Mouse (Mus musculus) lung, postnatal 25 days (tissue): ENCODE measurements at regions not wholly inside any gene's neighbourhood (a gene's known extent, or its start where the extent isn't known, plus 50 kb on each side); places are given as distances from the start of the nearest gene placed in this dataset.

Experiments used
- DNase-seq: peaks from one replicate; pipeline ENCODE4 v3.0.0; 2022; ENCODE audit warnings: low spot score

- DNase-seq = no peak
These were observed 276.2 kb downstream of the Barhl2 start for GRCm38 (mm10) chr5:106181726-106182125.

- DNase-seq = no peak
These were observed 285.8 kb downstream of the Barhl2 start for GRCm38 (mm10) chr5:106172162-106172561.

GRCm38 (mm10) chr5:106170405-106170804, 287.6 kb downstream of the Barhl2 start:
- DNase-seq = no peak

GRCm38 (mm10) chr5:106167556-106167955, 290.4 kb downstream of the Barhl2 start:
- DNase-seq = no peak

- DNase-seq = no peak
These were observed 289.9 kb downstream of the Zfp326 start for GRCm38 (mm10) chr5:106166266-106166665.

GRCm38 (mm10) chr5:106164190-106164589, 287.8 kb downstream of the Zfp326 start:
- no peak for DNase-seq

GRCm38 (mm10) chr5:106162981-106163653, 286.8 kb downstream of the Zfp326 start:
- DNase-seq = no peak

- no peak for DNase-seq
These were observed 262.7 kb downstream of the Zfp326 start for GRCm38 (mm10) chr5:106139109-106139508.

- no peak for DNase-seq
These were observed 246.6 kb downstream of the Zfp326 start for GRCm38 (mm10) chr5:106122928-106123327.

- no peak for DNase-seq
These were observed 243.2 kb downstream of the Zfp326 start for GRCm38 (mm10) chr5:106119584-106119983.

GRCm38 (mm10) chr5:106113186-106113585, 236.8 kb downstream of the Zfp326 start:
- DNase-seq = no peak

GRCm38 (mm10) chr5:106108474-106108971, 232.2 kb downstream of the Zfp326 start:
- no peak for DNase-seq

GRCm38 (mm10) chr5:106102255-106102654, 225.9 kb downstream of the Zfp326 start:
- no peak for DNase-seq

GRCm38 (mm10) chr5:106098887-106099286, 222.5 kb downstream of the Zfp326 start:
- no peak for DNase-seq

GRCm38 (mm10) chr5:106089332-106089731, 213.0 kb downstream of the Zfp326 start:
- DNase-seq = no peak

GRCm38 (mm10) chr5:106088478-106089185, 212.3 kb downstream of the Zfp326 start:
- no peak for DNase-seq

GRCm38 (mm10) chr5:106083786-106084185, 207.4 kb downstream of the Zfp326 start:
- no peak for DNase-seq

- DNase-seq = no peak
These were observed 206.5 kb downstream of the Zfp326 start for GRCm38 (mm10) chr5:106082891-106083290.

- no peak for DNase-seq
These were observed 190.8 kb downstream of the Zfp326 start for GRCm38 (mm10) chr5:106067124-106067551.

- no peak for DNase-seq
These were observed 190.3 kb downstream of the Zfp326 start for GRCm38 (mm10) chr5:106066706-106067105.

GRCm38 (mm10) chr5:106064366-106064765, 188.0 kb downstream of the Zfp326 start:
- DNase-seq = no peak

GRCm38 (mm10) chr5:106062926-106063325, 186.6 kb downstream of the Zfp326 start:
- no peak for DNase-seq

- no peak for DNase-seq
These were observed 180.3 kb downstream of the Zfp326 start for GRCm38 (mm10) chr5:106056631-106057030.
